In genomic region chr2:59806038-59806437, GRCm38 (mm10) we compare ENCODE assay signal across 20 mouse cellular contexts.
A peak's percentile ranks its signal among the peaks of the same experiment; 100 is the strongest.
DNase-seq lines count a peak whose midpoint lies in the region; ATAC-seq and TF ChIP-seq lines count a peak whose summit lies in the region.
"Had no signal": no experiment of that assay in that cellular context is flagged by ENCODE, and none has a peak within 500 bp of the region (broad histone marks: within the 10 kb centered on the region; RNA-seq: fewer than 3 reads in every experiment).

No protein-coding gene starts in this region.

- H3K36me3 ChIP-seq in kidney, embryonic 14.5 days (ENCODE audit: control insufficient read depth, insufficient read depth, low read length) = peaks cover 53% of the 10 kb centered on the region
- H3K36me3 ChIP-seq in kidney, postnatal 0 days (ENCODE audit: insufficient read depth, low read length) = peaks cover 55% of the 10 kb centered on the region
- H3K36me3 ChIP-seq: hindbrain, embryonic 12.5 days; hindbrain, embryonic 15.5 days had no signal

- DNase-seq in kidney, postnatal 14 days = no peak
- peak; percentile 42 for DNase-seq in kidney, postnatal 0 days (ENCODE audit: low spot score)
- no peak for DNase-seq in kidney, adult 8-10 months
- peak; percentile 18 for DNase-seq in retina, embryonic 14.5 days (ENCODE audit: low spot score)
- DNase-seq in retina, postnatal 1 day = no peak
- DNase-seq: adrenal gland, postnatal 10 days; adrenal gland, postnatal 36 days; cerebellum, adult 18-20 months; cerebellum, adult 9-10 months; cerebellum, postnatal 14 days; gastrocnemius, postnatal 10 days; gastrocnemius, postnatal 36 days had no signal

- no peak for TF ChIP-seq CTCF in kidney, postnatal 0 days (IDR thresholded peaks at IDR 0.05; ENCODE audit: low read depth)

- no peak overlapping the region for H3K4me2 ChIP-seq in kidney, embryonic 14.5 days (replicated peaks; ENCODE audit: low read depth, low read length)
- H3K4me2 ChIP-seq in kidney, postnatal 0 days (ENCODE audit: low read length) = no peak overlapping the region
- H3K4me2 ChIP-seq: forebrain, embryonic 13.5 days; hindbrain, embryonic 12.5 days; hindbrain, embryonic 15.5 days had no signal

- no peaks in the 10 kb centered on the region for H3K27me3 ChIP-seq in kidney, embryonic 14.5 days (ENCODE audit: control insufficient read depth, insufficient read depth, low read length)
- no peaks in the 10 kb centered on the region for H3K27me3 ChIP-seq in kidney, postnatal 0 days (ENCODE audit: insufficient read depth, low read length)
- H3K27me3 ChIP-seq: forebrain, embryonic 13.5 days; hindbrain, embryonic 12.5 days; hindbrain, embryonic 15.5 days had no signal

- 44% methylated on average over 6 of the region's 6 CpGs for WGBS in kidney, embryonic 14.5 days
- 62% methylated on average over 6 of the region's 6 CpGs for WGBS in kidney, postnatal 0 days

- H3K4me1 ChIP-seq in kidney, embryonic 14.5 days (ENCODE audit: control insufficient read depth, insufficient read depth, low read length) = peaks cover 11% of the 10 kb centered on the region
- H3K4me1 ChIP-seq in kidney, postnatal 0 days (replicated peaks; ENCODE audit: insufficient read depth, low read length) = 0 out of 2 replicates have a peak, but pooled peaks cover 4% of the 10 kb centered on the region

- ATAC-seq in kidney, embryonic 14.5 days (ENCODE audit: low FRiP score, low TSS enrichment) = peak; percentile 76
- no peak for ATAC-seq in kidney, postnatal 0 days (replicated peaks; ENCODE audit: low FRiP score, low read depth)
- ATAC-seq in megakaryocyte, adult 5-6 weeks (ENCODE audit: poor library complexity, severe bottlenecking) = no peak
- ATAC-seq: CD4-positive, CD25-positive, alpha-beta regulatory T cell, adult 4 months; forebrain, embryonic 13.5 days; forebrain, embryonic 16.5 days had no signal

- H3K9ac ChIP-seq in kidney, embryonic 14.5 days (ENCODE audit: low read depth, low read length) = no peak overlapping the region
- H3K9ac ChIP-seq in kidney, postnatal 0 days (ENCODE audit: low read depth, low read length) = no peak overlapping the region
- H3K9ac ChIP-seq: forebrain, embryonic 13.5 days; hindbrain, embryonic 12.5 days; hindbrain, embryonic 15.5 days had no signal

- no peak overlapping the region for H3K4me3 ChIP-seq in kidney, embryonic 14.5 days (ENCODE audit: low read length)
- H3K4me3 ChIP-seq in kidney, postnatal 0 days (replicated peaks; ENCODE audit: low read depth, low read length) = no peak overlapping the region
- H3K4me3 ChIP-seq: forebrain, embryonic 10.5 days; forebrain, embryonic 13.5 days; hindbrain, embryonic 12.5 days; hindbrain, embryonic 15.5 days had no signal

- no peaks in the 10 kb centered on the region for H3K9me3 ChIP-seq in kidney, embryonic 14.5 days (ENCODE audit: control insufficient read depth, low read length)
- H3K9me3 ChIP-seq in kidney, postnatal 0 days (replicated peaks; ENCODE audit: low read length) = no peaks in the 10 kb centered on the region
- H3K9me3 ChIP-seq: forebrain, embryonic 10.5 days; forebrain, embryonic 13.5 days; hindbrain, embryonic 12.5 days; hindbrain, embryonic 15.5 days had no signal

- H3K27ac ChIP-seq in kidney, embryonic 14.5 days (ENCODE audit: low read depth, low read length) = peak overlapping the region; percentile 62
- no peak overlapping the region for H3K27ac ChIP-seq in kidney, postnatal 0 days
- H3K27ac ChIP-seq: forebrain, embryonic 10.5 days; forebrain, embryonic 13.5 days; hindbrain, embryonic 12.5 days; hindbrain, embryonic 15.5 days had no signal

Comparison
In these comparisons a context has a peak if more than half of its experiments do, and no peak if none do; other contexts are left out.
1. DNase-seq: peak in kidney, postnatal 0 days (single experiment) and retina, embryonic 14.5 days (single experiment); none in kidney, postnatal 14 days (single experiment), kidney, adult 8-10 months (0 of 2) and retina, postnatal 1 day (single experiment).